Mouse (Mus musculus) hindbrain, embryonic 14.5 days (tissue): ENCODE results near the gene Klf16. TPM values are rescaled to one million over a fixed set of nuclear protein-coding genes. Genes with fewer than 3 reads are reported as not detected.

ENCODE experiments used
- ATAC-seq: fragments of 200-750 bp; cut with Nextera tagmentation; 2 replicates; pipeline ENCODE4 v1.8.0; 2017; ENCODE audit warnings: moderate number of reproducible peaks, mild to moderate bottlenecking, moderate TSS enrichment, moderate library complexity; ENCODE audit not compliant: low FRiP score
- DNase-seq: peaks from one replicate; pipeline ENCODE4 v3.0.0-alpha.2; 2015; ENCODE audit warnings: low spot score
- H3K27ac ChIP-seq: fragments of 300-500 bp; sonication (generic); 2 replicates; pipeline ENCODE4 v1.5.1; 2014; ENCODE audit warnings: mild to moderate bottlenecking, moderate library complexity
- H3K27me3 ChIP-seq: fragments of 300-500 bp; sonication (generic); 2 replicates; pipeline ENCODE4 v1.6.1; 2014; ENCODE audit warnings: mild to moderate bottlenecking, low read length, mixed read lengths; ENCODE audit not compliant: control insufficient read depth, insufficient read depth
- H3K36me3 ChIP-seq: fragments of 300-500 bp; sonication (generic); replicated peaks from 2 replicates; pipeline ENCODE4 v1.6.1; 2014; ENCODE audit not compliant: control insufficient read depth, insufficient read depth
- H3K4me1 ChIP-seq: fragments of 300-500 bp; sonication (generic); replicated peaks from 2 replicates; pipeline ENCODE4 v1.6.1; 2014; ENCODE audit warnings: antibody characterized with exemption, low read length, mixed read lengths; ENCODE audit not compliant: control insufficient read depth, insufficient read depth
- H3K4me2 ChIP-seq: fragments of 300-500 bp; sonication (generic); replicated peaks from 2 replicates; pipeline ENCODE4 v1.6.1; 2014; ENCODE audit warnings: mild to moderate bottlenecking, moderate library complexity
- H3K4me3 ChIP-seq: fragments of 300-500 bp; sonication (generic); replicated peaks from 2 replicates; pipeline ENCODE4 v1.5.1; 2014; ENCODE audit warnings: mild to moderate bottlenecking, low read length
- H3K9ac ChIP-seq: fragments of 300-500 bp; sonication (generic); 2 replicates; pipeline ENCODE4 v1.6.1; 2014
- H3K9me3 ChIP-seq: fragments of 300-500 bp; sonication (generic); 2 replicates; pipeline ENCODE4 v1.6.1; 2016; ENCODE audit warnings: low read length; ENCODE audit not compliant: control insufficient read depth
- WGBS: fragments of 180-500 bp; shearing (Covaris S2); extraction: QIAGEN DNeasy Blood & Tissue Kit; methylation state at CpG from one replicate; pipeline ENCODE4 v1.1.7; 2014; 5-methylcytosine and 5-hydroxymethylcytosine counted together
- polyA plus RNA-seq: library from polyadenylated mRNA; unstranded; fragments of >200 nt; fragmentation: Nextera tagmentation; extraction: Ambion mirVana; gene quantifications from 2 replicates; pipeline ENCODE4 v1.2.1, GENCODE M21; 2014

Klf16 gene
- polyA plus RNA-seq, 1 experiment from 2014 or later, result 5.1 TPM

- H3K4me1 ChIP-seq, result peaks cover 24% of the 10 kb centered on the region
- H3K4me2 ChIP-seq, result no peak overlapping the region
- DNase-seq, result no peak
- H3K27me3 ChIP-seq, result no peaks in the 10 kb centered on the region
- ATAC-seq, result no peak
- no peak overlapping the region for H3K9ac ChIP-seq
- H3K36me3 ChIP-seq, result peaks cover 12% of the 10 kb centered on the region
- H3K4me3 ChIP-seq, result no peak overlapping the region
- H3K27ac ChIP-seq, result no peak overlapping the region
- H3K9me3 ChIP-seq, result no peaks in the 10 kb centered on the region
- WGBS, result 36% methylated on average over 8 of the region's 8 CpGs
Observed at GRCm38 (mm10) chr10:80619465-80620244, 42.5 kb upstream of the Klf16 start.

GRCm38 (mm10) chr10:80618181-80618580 lies 41.1 kb upstream of the Klf16 start:
- Histone ChIP-seq H3K4me2 (no peak overlapping the region), H3K9ac (no peak overlapping the region), H3K36me3 (peaks cover 26% of the 10 kb centered on the region), H3K27me3 (no peaks in the 10 kb centered on the region), H3K9me3 (no peaks in the 10 kb centered on the region), H3K27ac (no peak overlapping the region), H3K4me3 (no peak overlapping the region), H3K4me1 (peaks cover 9% of the 10 kb centered on the region)
- ATAC-seq, result no peak
- 87% methylated on average over 9 of the region's 9 CpGs for WGBS
- DNase-seq, result no peak

DNA sequence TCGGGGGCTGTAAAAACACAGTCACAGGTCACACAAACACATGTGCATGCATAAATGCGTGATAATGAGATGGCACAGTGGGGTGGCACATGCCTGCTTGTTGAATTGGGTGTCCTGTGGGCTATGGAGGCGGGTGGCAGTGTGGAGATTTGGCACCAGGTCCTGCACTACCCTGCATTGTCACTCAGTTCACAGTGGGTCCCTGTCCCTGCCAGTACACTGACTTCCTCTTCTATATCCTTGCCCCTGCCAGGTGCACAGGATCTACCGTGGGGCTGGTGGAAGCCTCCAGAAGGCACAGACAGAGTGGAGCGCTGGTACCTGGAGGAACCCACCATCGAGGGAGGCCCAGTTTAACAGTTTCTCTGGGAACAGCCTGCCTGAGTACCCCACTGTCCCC lies 37.2 kb upstream of the Klf16 start:
- Histone ChIP-seq H3K9me3 (no peaks in the 10 kb centered on the region), H3K27me3 (no peaks in the 10 kb centered on the region)
- WGBS, result 86% methylated on average over 6 of the region's 6 CpGs

DNA sequence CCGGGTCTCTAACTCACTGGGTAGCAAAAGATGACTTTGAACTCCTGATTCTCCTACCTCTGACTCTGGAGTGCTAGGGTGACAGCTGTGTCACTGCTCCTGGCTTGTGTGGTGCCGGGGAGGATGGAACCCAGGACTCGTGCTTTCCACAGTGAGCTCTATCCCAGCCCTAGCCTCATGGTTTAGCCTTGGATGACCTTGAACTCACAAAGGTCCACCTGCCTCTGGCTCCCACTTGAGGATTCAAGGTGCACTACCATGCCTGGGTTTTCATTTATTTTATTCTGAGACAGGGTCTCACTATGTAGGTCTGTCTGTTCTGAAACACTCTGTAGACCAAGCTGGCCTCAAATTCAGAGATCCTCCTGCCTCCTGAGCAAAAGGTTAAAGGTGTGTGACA lies 36.7 kb upstream of the Klf16 start:
- Histone ChIP-seq H3K4me2 (no peak overlapping the region), H3K27ac (no peak overlapping the region), H3K9me3 (no peaks in the 10 kb centered on the region), H3K36me3 (peaks cover 62% of the 10 kb centered on the region), H3K9ac (no peak overlapping the region), H3K4me3 (no peak overlapping the region), H3K4me1 (no peaks in the 10 kb centered on the region), H3K27me3 (no peaks in the 10 kb centered on the region)
- 97% methylated on average over 3 of the region's 3 CpGs for WGBS
- DNase-seq (no peak), ATAC-seq (no peak)

More for the DNA sequence above, 37.2 kb upstream of the Klf16 start:
- Histone ChIP-seq H3K27ac (no peak overlapping the region), H3K4me1 (no peaks in the 10 kb centered on the region), H3K9ac (no peak overlapping the region), H3K4me3 (no peak overlapping the region), H3K36me3 (peaks cover 57% of the 10 kb centered on the region), H3K4me2 (no peak overlapping the region)
- ATAC-seq (no peak), DNase-seq (no peak)

DNA sequence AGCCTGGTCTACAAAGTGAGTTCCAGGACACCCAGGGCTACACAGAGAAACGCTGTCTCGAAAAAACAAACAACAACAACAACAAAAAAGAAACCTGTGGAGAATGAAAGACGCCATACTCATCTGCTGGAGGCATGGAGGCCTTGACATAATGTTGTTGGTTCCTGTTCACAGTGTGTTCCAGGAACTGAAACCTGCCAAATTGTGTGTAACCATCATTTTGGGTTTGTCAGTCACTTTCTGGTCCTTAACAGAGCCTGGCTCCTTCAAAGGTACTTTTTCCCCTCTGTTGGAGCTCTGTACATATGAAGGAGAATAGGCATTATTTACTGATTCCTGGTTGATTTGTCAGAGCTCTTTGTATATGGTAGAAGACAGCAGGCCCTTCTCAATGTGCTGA lies 34.8 kb upstream of the Klf16 start:
- H3K36me3 ChIP-seq, result peaks cover 82% of the 10 kb centered on the region
- no peak overlapping the region for H3K9ac ChIP-seq
- ATAC-seq (no peak), DNase-seq (no peak)
- WGBS, result 92% methylated on average over 3 of the region's 3 CpGs
- H3K9me3 ChIP-seq, result no peaks in the 10 kb centered on the region
- H3K27me3 ChIP-seq, result no peaks in the 10 kb centered on the region
- no peak overlapping the region for H3K4me2 ChIP-seq
- no peak overlapping the region for H3K27ac ChIP-seq
- H3K4me1 ChIP-seq, result no peaks in the 10 kb centered on the region
- H3K4me3 ChIP-seq, result no peak overlapping the region

- 72% methylated on average over 4 of the region's 4 CpGs for WGBS
- peak; percentile 47 for DNase-seq
- ATAC-seq, result no peak
- no peak overlapping the region for H3K4me2 ChIP-seq
- H3K9me3 ChIP-seq, result no peaks in the 10 kb centered on the region
- H3K27me3 ChIP-seq, result no peaks in the 10 kb centered on the region
- no peak overlapping the region for H3K4me3 ChIP-seq
- H3K36me3 ChIP-seq, result peaks cover 90% of the 10 kb centered on the region
- H3K4me1 ChIP-seq, result no peaks in the 10 kb centered on the region
- no peak overlapping the region for H3K9ac ChIP-seq
- H3K27ac ChIP-seq, result no peak overlapping the region
Observed at GRCm38 (mm10) chr10:80611024-80611423, 33.9 kb upstream of the Klf16 start.

GRCm38 (mm10) chr10:80610116-80610785 lies 33.1 kb upstream of the Klf16 start:
- ATAC-seq (no peak), DNase-seq (no peak)
- no peaks in the 10 kb centered on the region for H3K9me3 ChIP-seq
- no peak overlapping the region for H3K9ac ChIP-seq
- no peak overlapping the region for H3K27ac ChIP-seq
- no peak overlapping the region for H3K4me3 ChIP-seq
- no peaks in the 10 kb centered on the region for H3K27me3 ChIP-seq
- 92% methylated on average over 9 of the region's 9 CpGs for WGBS
- H3K4me2 ChIP-seq, result no peak overlapping the region
- peaks cover 83% of the 10 kb centered on the region for H3K36me3 ChIP-seq
- H3K4me1 ChIP-seq, result no peaks in the 10 kb centered on the region

DNA sequence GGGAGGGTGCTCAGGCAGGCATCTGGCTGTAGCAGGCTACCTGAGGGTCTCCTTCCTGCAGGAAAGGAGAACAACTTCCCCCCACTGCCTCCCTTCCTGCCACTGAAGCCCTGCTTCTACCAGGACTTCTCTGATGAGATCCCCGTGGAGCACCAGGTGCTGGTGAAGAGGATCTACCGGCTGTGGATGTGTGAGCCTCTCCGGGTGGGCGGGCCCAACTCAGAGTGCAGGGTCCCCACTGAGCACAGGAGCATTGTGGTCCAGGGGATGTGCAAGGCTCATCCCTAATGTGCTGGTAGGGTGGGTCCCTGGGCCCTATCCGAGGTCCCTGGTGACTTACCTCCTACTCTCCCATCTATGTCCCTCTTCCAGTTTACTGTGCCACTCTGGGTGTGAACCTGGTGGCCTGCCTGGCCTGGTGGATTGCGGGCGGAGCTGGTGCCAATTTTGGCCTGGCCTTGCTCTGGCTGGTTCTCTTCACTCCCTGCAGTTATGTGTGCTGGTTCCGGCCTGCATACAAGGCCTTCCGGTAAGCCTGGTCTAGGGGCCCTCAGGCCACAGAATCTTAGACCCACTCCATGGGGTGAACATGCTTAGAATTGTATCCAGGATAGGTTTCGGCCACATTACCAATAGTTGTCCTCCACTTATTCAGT lies 32.3 kb upstream of the Klf16 start:
- H3K36me3 ChIP-seq, result peaks cover 75% of the 10 kb centered on the region
- no peak overlapping the region for H3K9ac ChIP-seq
- no peak overlapping the region for H3K4me3 ChIP-seq
- no peaks in the 10 kb centered on the region for H3K27me3 ChIP-seq
- no peaks in the 10 kb centered on the region for H3K4me1 ChIP-seq
- 95% methylated on average over 10 of the region's 10 CpGs for WGBS
- H3K9me3 ChIP-seq, result no peaks in the 10 kb centered on the region
- DNase-seq (no peak), ATAC-seq (no peak)
- H3K4me2 ChIP-seq, result no peak overlapping the region
- H3K27ac ChIP-seq, result no peak overlapping the region

DNA sequence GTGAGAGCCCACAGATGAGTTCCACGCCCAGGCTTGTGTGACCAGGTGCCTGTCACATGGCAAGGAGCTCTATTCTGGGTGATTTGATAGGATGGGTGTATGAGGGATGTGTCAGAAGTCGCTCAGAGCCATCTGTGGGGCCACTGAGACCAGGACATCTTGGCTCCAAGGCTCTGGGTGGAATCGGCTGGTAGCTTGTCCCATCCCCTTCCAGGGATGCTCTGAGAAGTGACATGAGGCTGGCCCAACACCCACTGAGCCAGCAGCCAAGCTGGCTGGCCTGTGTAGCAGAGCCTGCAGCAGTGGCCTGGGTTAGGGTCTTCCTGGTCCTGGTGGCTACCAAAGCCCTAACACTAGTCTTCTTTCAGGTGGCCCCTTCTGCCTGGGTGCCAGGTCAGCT lies 31.3 kb upstream of the Klf16 start:
- Histone ChIP-seq H3K9me3 (no peaks in the 10 kb centered on the region), H3K36me3 (peaks cover 66% of the 10 kb centered on the region), H3K4me2 (no peak overlapping the region), H3K4me3 (no peak overlapping the region), H3K27me3 (no peaks in the 10 kb centered on the region), H3K9ac (no peak overlapping the region), H3K27ac (no peak overlapping the region), H3K4me1 (peaks cover 9% of the 10 kb centered on the region)
- ATAC-seq, result no peak
- no peak for DNase-seq
- WGBS, result 87% methylated on average over 3 of the region's 3 CpGs
